Mouse (Mus musculus): Measurements from ENCODE around the gene Icos. TPM values are rescaled to one million over a fixed set of nuclear protein-coding genes. Genes with fewer than 3 reads are reported as not detected.

The Icos gene
- polyA plus RNA-seq, 1 experiment from 2014 or later = 0.13 TPM

GRCm38 (mm10) chr1:60975646-60976294 lies 2.0 kb upstream of the Icos start:
- no peaks in the 10 kb centered on the region for H3K9me3 ChIP-seq
- no peaks in the 10 kb centered on the region for H3K27me3 ChIP-seq (ENCODE audit: insufficient read depth, poor library complexity, severe bottlenecking)
- no peak for DNase-seq (ENCODE audit: low spot score)
- peaks cover 12% of the 10 kb centered on the region for H3K4me1 ChIP-seq (replicated peaks)
- WGBS = 84% methylated on average over 5 of the region's 5 CpGs
- H3K4me3 ChIP-seq = no peak overlapping the region
- H3K27ac ChIP-seq = no peak overlapping the region
- H3K36me3 ChIP-seq = no peaks in the 10 kb centered on the region

GRCm38 (mm10) chr1:60979126-60979842 lies 1.6 kb downstream of the Icos start:
- Histone ChIP-seq H3K9me3 (no peaks in the 10 kb centered on the region), H3K4me1 (replicated peaks) (peaks cover 6% of the 10 kb centered on the region; the same call in 1 of the 2 replicates), H3K27me3 (ENCODE audit: insufficient read depth, poor library complexity, severe bottlenecking) (no peaks in the 10 kb centered on the region), H3K36me3 (no peaks in the 10 kb centered on the region), H3K4me3 (no peak overlapping the region), H3K27ac (no peak overlapping the region)
- WGBS = 59% methylated on average over 7 of the region's 7 CpGs
- DNase-seq (ENCODE audit: low spot score) = no peak

DNA sequence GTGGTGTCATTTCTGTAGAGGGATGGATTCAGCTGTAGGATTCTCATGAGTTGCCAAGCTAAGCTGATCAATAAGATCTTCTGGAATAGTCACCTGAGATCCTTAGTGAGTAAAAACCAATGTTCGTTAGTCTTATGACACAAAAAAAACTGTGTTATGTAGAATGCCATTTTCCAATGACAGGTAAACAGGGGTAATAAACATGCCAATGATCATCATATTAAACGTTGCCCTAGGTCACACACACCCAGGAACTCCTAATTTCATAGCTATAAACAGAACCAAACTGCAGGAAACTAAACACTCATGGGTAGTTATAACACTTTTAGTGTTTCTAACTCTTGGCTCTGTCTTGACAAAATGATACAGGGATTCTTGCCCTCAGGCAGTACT lies 2.1 kb downstream of the Icos start:
- Histone ChIP-seq H3K27ac (no peak overlapping the region), H3K9me3 (no peaks in the 10 kb centered on the region), H3K4me3 (no peak overlapping the region), H3K4me1 (replicated peaks) (peaks cover 6% of the 10 kb centered on the region; the same call in 1 of the 2 replicates), H3K27me3 (ENCODE audit: insufficient read depth, poor library complexity, severe bottlenecking) (no peaks in the 10 kb centered on the region), H3K36me3 (no peaks in the 10 kb centered on the region)
- DNase-seq (ENCODE audit: low spot score) = no peak
- 83% methylated on average over 2 of the region's 2 CpGs for WGBS

GRCm38 (mm10) chr1:60985075-60985474 lies 7.3 kb downstream of the Icos start:
- DNase-seq (ENCODE audit: low spot score) = no peak
- WGBS = 72% methylated on average over 2 of the region's 2 CpGs
- H3K27me3 ChIP-seq (ENCODE audit: insufficient read depth, poor library complexity, severe bottlenecking) = no peaks in the 10 kb centered on the region
- no peaks in the 10 kb centered on the region for H3K4me1 ChIP-seq (replicated peaks)
- no peaks in the 10 kb centered on the region for H3K9me3 ChIP-seq
- H3K4me3 ChIP-seq = no peak overlapping the region
- no peaks in the 10 kb centered on the region for H3K36me3 ChIP-seq
- H3K27ac ChIP-seq = no peak overlapping the region

DNA sequence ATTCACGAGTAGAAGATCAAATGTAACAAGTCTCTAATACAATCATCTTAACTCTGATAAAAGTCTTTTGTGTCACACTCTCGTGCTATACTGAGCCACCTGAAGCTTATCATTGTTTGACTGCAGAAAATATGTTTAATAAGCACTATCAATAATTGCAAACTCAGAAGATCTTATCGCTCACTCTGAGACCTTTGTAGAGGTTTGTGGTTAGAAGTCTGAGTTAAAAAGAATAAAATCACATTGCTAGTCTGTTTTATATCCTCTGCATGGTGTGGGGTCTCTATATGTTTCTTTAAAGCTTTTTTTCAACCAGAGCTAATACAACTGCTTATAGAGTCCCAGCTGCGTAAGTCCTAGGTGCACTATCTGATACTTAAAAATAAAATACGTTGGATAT lies 8.4 kb downstream of the Icos start:
- no peak overlapping the region for H3K4me3 ChIP-seq
- no peaks in the 10 kb centered on the region for H3K27me3 ChIP-seq (ENCODE audit: insufficient read depth, poor library complexity, severe bottlenecking)
- H3K4me1 ChIP-seq (replicated peaks) = no peaks in the 10 kb centered on the region; the same call in 1 of the 2 replicates
- no peak overlapping the region for H3K27ac ChIP-seq
- WGBS = 85% methylated on average over 5 of the region's 5 CpGs
- DNase-seq (ENCODE audit: low spot score) = no peak
- H3K9me3 ChIP-seq = no peaks in the 10 kb centered on the region
- no peaks in the 10 kb centered on the region for H3K36me3 ChIP-seq

GRCm38 (mm10) chr1:60989086-60989485 lies 11.4 kb downstream of the Icos start:
- Histone ChIP-seq H3K9me3 (no peaks in the 10 kb centered on the region), H3K4me3 (no peak overlapping the region), H3K27ac (no peak overlapping the region), H3K36me3 (no peaks in the 10 kb centered on the region), H3K4me1 (replicated peaks) (no peaks in the 10 kb centered on the region; the same call in 1 of the 2 replicates), H3K27me3 (ENCODE audit: insufficient read depth, poor library complexity, severe bottlenecking) (no peaks in the 10 kb centered on the region)
- no peak for DNase-seq (ENCODE audit: low spot score)
- 85% methylated on average over 5 of the region's 5 CpGs for WGBS

DNA sequence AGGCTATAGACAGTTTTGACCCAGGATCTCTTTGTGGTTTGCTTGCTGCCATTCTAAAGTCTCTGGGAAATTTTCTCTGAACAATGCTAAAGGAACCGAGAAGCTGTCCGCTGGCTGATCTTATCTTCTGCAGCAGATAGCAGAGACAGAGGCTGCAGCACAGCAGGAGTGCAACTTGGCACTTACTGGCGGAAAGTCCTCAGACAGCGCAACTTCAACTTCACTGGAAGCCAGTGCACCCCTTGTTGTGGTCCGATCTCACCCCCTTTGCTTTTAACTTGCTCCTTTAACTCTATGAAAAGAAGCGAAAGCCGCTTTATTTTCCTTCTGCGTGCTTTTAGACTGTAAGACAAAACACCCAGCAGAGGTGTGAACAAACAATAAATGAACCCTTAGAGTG lies 12.6 kb downstream of the Icos start:
- H3K36me3 ChIP-seq = no peaks in the 10 kb centered on the region
- no peaks in the 10 kb centered on the region for H3K9me3 ChIP-seq
- 63% methylated on average over 8 of the region's 8 CpGs for WGBS
- no peaks in the 10 kb centered on the region; the same call in 1 of the 2 replicates for H3K4me1 ChIP-seq (replicated peaks)
- H3K4me3 ChIP-seq = no peak overlapping the region
- no peak for DNase-seq (ENCODE audit: low spot score)
- no peak overlapping the region for H3K27ac ChIP-seq
- no peaks in the 10 kb centered on the region for H3K27me3 ChIP-seq (ENCODE audit: insufficient read depth, poor library complexity, severe bottlenecking)

GRCm38 (mm10) chr1:60998008-60998557 lies 20.4 kb downstream of the Icos start:
- Histone ChIP-seq H3K4me3 (no peak overlapping the region), H3K9me3 (no peaks in the 10 kb centered on the region), H3K4me1 (replicated peaks) (peaks cover 12% of the 10 kb centered on the region), H3K27ac (no peak overlapping the region), H3K27me3 (ENCODE audit: insufficient read depth, poor library complexity, severe bottlenecking) (no peaks in the 10 kb centered on the region), H3K36me3 (no peaks in the 10 kb centered on the region)
- no peak for DNase-seq (ENCODE audit: low spot score)
- WGBS = 90% methylated on average over 3 of the region's 3 CpGs

- Histone ChIP-seq H3K4me3 (no peak overlapping the region), H3K9me3 (no peaks in the 10 kb centered on the region), H3K4me1 (replicated peaks) (peaks cover 12% of the 10 kb centered on the region), H3K36me3 (no peaks in the 10 kb centered on the region), H3K27ac (no peak overlapping the region), H3K27me3 (ENCODE audit: insufficient read depth, poor library complexity, severe bottlenecking) (no peaks in the 10 kb centered on the region)
- no peak for DNase-seq (ENCODE audit: low spot score)
- 64% methylated on average over 2 of the region's 2 CpGs for WGBS
Measured at GRCm38 (mm10) chr1:60998689-60999088, 21.0 kb downstream of the Icos start.

GRCm38 (mm10) chr1:61001786-61002354 lies 24.1 kb downstream of the Icos start:
- 86% methylated on average over 7 of the region's 7 CpGs for WGBS
- no peaks in the 10 kb centered on the region for H3K27me3 ChIP-seq (ENCODE audit: insufficient read depth, poor library complexity, severe bottlenecking)
- H3K4me3 ChIP-seq = no peak overlapping the region
- H3K36me3 ChIP-seq = no peaks in the 10 kb centered on the region
- H3K4me1 ChIP-seq (replicated peaks) = peaks cover 12% of the 10 kb centered on the region
- no peak overlapping the region for H3K27ac ChIP-seq
- H3K9me3 ChIP-seq = no peaks in the 10 kb centered on the region
- no peak for DNase-seq (ENCODE audit: low spot score)

- Histone ChIP-seq H3K27ac (no peak overlapping the region), H3K4me3 (no peak overlapping the region), H3K4me1 (replicated peaks) (no peaks in the 10 kb centered on the region), H3K27me3 (ENCODE audit: insufficient read depth, poor library complexity, severe bottlenecking) (no peaks in the 10 kb centered on the region), H3K9me3 (no peaks in the 10 kb centered on the region), H3K36me3 (no peaks in the 10 kb centered on the region)
- 97% methylated on average over 2 of the region's 2 CpGs for WGBS
- no peak for DNase-seq (ENCODE audit: low spot score)
Measured at GRCm38 (mm10) chr1:61006229-61006628, 28.5 kb downstream of the Icos start.

GRCm38 (mm10) chr1:61007516-61007915 lies 29.8 kb downstream of the Icos start:
- H3K9me3 ChIP-seq = no peaks in the 10 kb centered on the region
- no peaks in the 10 kb centered on the region for H3K27me3 ChIP-seq (ENCODE audit: insufficient read depth, poor library complexity, severe bottlenecking)
- no peak for DNase-seq (ENCODE audit: low spot score)
- no peaks in the 10 kb centered on the region for H3K4me1 ChIP-seq (replicated peaks)
- H3K27ac ChIP-seq = no peak overlapping the region
- H3K36me3 ChIP-seq = no peaks in the 10 kb centered on the region
- H3K4me3 ChIP-seq = no peak overlapping the region

GRCm38 (mm10) chr1:61016578-61017118 lies 38.9 kb downstream of the Icos start:
- Histone ChIP-seq H3K4me1 (replicated peaks) (no peaks in the 10 kb centered on the region), H3K27ac (no peak overlapping the region), H3K27me3 (ENCODE audit: insufficient read depth, poor library complexity, severe bottlenecking) (no peaks in the 10 kb centered on the region), H3K9me3 (no peaks in the 10 kb centered on the region), H3K4me3 (no peak overlapping the region), H3K36me3 (no peaks in the 10 kb centered on the region)
- 84% methylated on average over 1 of the region's 1 CpGs for WGBS
- no peak for DNase-seq (ENCODE audit: low spot score)
